Mouse (Mus musculus) testis, adult 2 months (tissue): Measurements from ENCODE around the gene Ppfibp1.

ENCODE experiments used
- CTCF ChIP-seq: fragments of 200-500 bp; IDR thresholded peaks from 2 replicates; pipeline ENCODE4 v1.5.1; 2012; ENCODE audit warnings: low read depth, mild to moderate bottlenecking, inconsistent platforms, low read length, moderate library complexity; ENCODE audit not compliant: control insufficient read depth, insufficient read depth, insufficient replicate concordance
- POLR2A ChIP-seq: fragments of 200-500 bp; IDR thresholded peaks from 2 replicates; pipeline ENCODE4 v1.6.1; 2012; ENCODE audit warnings: low read depth, mild to moderate bottlenecking, inconsistent platforms, low read length, moderate library complexity; ENCODE audit not compliant: control insufficient read depth

- TF ChIP-seq CTCF (no peak), POLR2A (no peak)
Measured at GRCm38 (mm10) chr6:146838863-146839262, 49.4 kb upstream of the Ppfibp1 start.
